Mouse (Mus musculus): Measurements from ENCODE around the gene Bhlhe40.

The Bhlhe40 gene

GRCm38 (mm10) chr6:108660206-108660877 lies at the start of gene Bhlhe40:
Bhlhe40 (plus strand) TSS chr6:108660629.
- peak; percentile 99 for DNase-seq (ENCODE audit: low read depth)

GRCm38 (mm10) chr6:108611663-108612062 lies 48.8 kb upstream of the Bhlhe40 start:
- DNase-seq (ENCODE audit: low read depth) = peak; percentile 12

- DNase-seq (ENCODE audit: low read depth) = peak; percentile 48
These were observed 42.4 kb upstream of the Bhlhe40 start for GRCm38 (mm10) chr6:108618025-108618424.

- DNase-seq (ENCODE audit: low read depth) = no peak
These were observed 37.3 kb upstream of the Bhlhe40 start for GRCm38 (mm10) chr6:108623028-108623565.

- DNase-seq (ENCODE audit: low read depth) = peak; percentile 43
These were observed 35.5 kb upstream of the Bhlhe40 start for GRCm38 (mm10) chr6:108624915-108625314.

GRCm38 (mm10) chr6:108630701-108631100 lies 29.7 kb upstream of the Bhlhe40 start:
- DNase-seq (ENCODE audit: low read depth) = peak; percentile 79

- DNase-seq (ENCODE audit: low read depth) = no peak
These were observed 22.1 kb upstream of the Bhlhe40 start for GRCm38 (mm10) chr6:108638157-108638833.

GRCm38 (mm10) chr6:108642020-108642419 lies 18.4 kb upstream of the Bhlhe40 start:
- no peak for DNase-seq (ENCODE audit: low read depth)

- DNase-seq (ENCODE audit: low read depth) = peak; percentile 4
These were observed 17.4 kb upstream of the Bhlhe40 start for GRCm38 (mm10) chr6:108643035-108643434.

- no peak for DNase-seq (ENCODE audit: low read depth)
These were observed 16.1 kb upstream of the Bhlhe40 start for GRCm38 (mm10) chr6:108644311-108644710.

GRCm38 (mm10) chr6:108647094-108647493 lies 13.3 kb upstream of the Bhlhe40 start:
- no peak for DNase-seq (ENCODE audit: low read depth)

- DNase-seq (ENCODE audit: low read depth) = no peak
These were observed 12.4 kb upstream of the Bhlhe40 start for GRCm38 (mm10) chr6:108648072-108648471.

- peak; percentile 54 for DNase-seq (ENCODE audit: low read depth)
These were observed 4.6 kb upstream of the Bhlhe40 start for GRCm38 (mm10) chr6:108655861-108656260.

GRCm38 (mm10) chr6:108658051-108658415 lies 2.4 kb upstream of the Bhlhe40 start:
- DNase-seq (ENCODE audit: low read depth) = peak; percentile 28

GRCm38 (mm10) chr6:108658416-108659201 lies 1.8 kb upstream of the Bhlhe40 start:
- peak; percentile 56 for DNase-seq (ENCODE audit: low read depth)

- DNase-seq (ENCODE audit: low read depth) = peak; percentile 92
These were observed 1.2 kb upstream of the Bhlhe40 start for GRCm38 (mm10) chr6:108659221-108659725.

GRCm38 (mm10) chr6:108659726-108660205 lies 663 bp upstream of the Bhlhe40 start:
- DNase-seq (ENCODE audit: low read depth) = no peak

- no peak for DNase-seq (ENCODE audit: low read depth)
These were observed 505 bp downstream of the Bhlhe40 start for GRCm38 (mm10) chr6:108660878-108661389.

- peak; percentile 89 for DNase-seq (ENCODE audit: low read depth)
These were observed 983 bp downstream of the Bhlhe40 start for GRCm38 (mm10) chr6:108661412-108661811.

GRCm38 (mm10) chr6:108661890-108662289 lies 1.5 kb downstream of the Bhlhe40 start:
- DNase-seq (ENCODE audit: low read depth) = no peak

- peak; percentile 17 for DNase-seq (ENCODE audit: low read depth)
These were observed 2.1 kb downstream of the Bhlhe40 start for GRCm38 (mm10) chr6:108662314-108663240.

Measured in 416B (cell line).